Mouse (Mus musculus): ENCODE data around the gene Hsd17b6. TPM values are rescaled to one million over a fixed set of nuclear protein-coding genes. Genes with fewer than 3 reads are reported as not detected.

Hsd17b6 gene
- polyA plus RNA-seq, 1 experiment from 2014 or later = not detected

Other genes starting within 250 kb of the Hsd17b6 start
- gene Rdh1, start 247.9 kb downstream of the Hsd17b6 start, polyA plus RNA-seq (2014; fragmentation: Nextera tagmentation; extraction: Ambion mirVana) = 0.05 TPM in 1 of 2 replicates, not detected in the other
- gene Rdh16f1, start 247.8 kb downstream of the Hsd17b6 start, polyA plus RNA-seq (2014; fragmentation: Nextera tagmentation; extraction: Ambion mirVana) = not detected in 2 replicates
- 0.08 and 0.12 TPM in 2 replicates for gene Rdh9, start 231.2 kb downstream of the Hsd17b6 start, polyA plus RNA-seq (2014; fragmentation: Nextera tagmentation; extraction: Ambion mirVana)
- gene Rdh16, start 206.5 kb downstream of the Hsd17b6 start, polyA plus RNA-seq (2014; fragmentation: Nextera tagmentation; extraction: Ambion mirVana) = 0.06 TPM in 1 of 2 replicates, not detected in the other
- gene Rdh19, start 157.7 kb downstream of the Hsd17b6 start, polyA plus RNA-seq (2014; fragmentation: Nextera tagmentation; extraction: Ambion mirVana) = not detected in 2 replicates
- not detected in 2 replicates for gene Rdh16f2, start 141.1 kb downstream of the Hsd17b6 start, polyA plus RNA-seq (2014; fragmentation: Nextera tagmentation; extraction: Ambion mirVana)
- not detected in 2 replicates for gene Rdh7, start 118.8 kb downstream of the Hsd17b6 start, polyA plus RNA-seq (2014; fragmentation: Nextera tagmentation; extraction: Ambion mirVana)
- gene Sdr9c7, start 109.1 kb downstream of the Hsd17b6 start, polyA plus RNA-seq (2014; fragmentation: Nextera tagmentation; extraction: Ambion mirVana) = not detected in 2 replicates
- gene Prim1, start 7.6 kb upstream of the Hsd17b6 start, polyA plus RNA-seq (2014; fragmentation: Nextera tagmentation; extraction: Ambion mirVana) = 66.3 and 71.6 TPM in 2 replicates
- gene Naca, start 28.0 kb upstream of the Hsd17b6 start, polyA plus RNA-seq (2014; fragmentation: Nextera tagmentation; extraction: Ambion mirVana) = 731 and 771 TPM in 2 replicates
- 426 and 447 TPM in 2 replicates for gene Ptges3, start 51.3 kb upstream of the Hsd17b6 start, polyA plus RNA-seq (2014; fragmentation: Nextera tagmentation; extraction: Ambion mirVana)
- gene Atp5b, start 75.7 kb upstream of the Hsd17b6 start, polyA plus RNA-seq (2014; fragmentation: Nextera tagmentation; extraction: Ambion mirVana) = 2,318 and 2,350 TPM in 2 replicates
- 13.6 and 16.7 TPM in 2 replicates for gene Baz2a, start 84.0 kb upstream of the Hsd17b6 start, polyA plus RNA-seq (2014; fragmentation: Nextera tagmentation; extraction: Ambion mirVana)
- 7.4 and 9.6 TPM in 2 replicates for gene Rbms2, start 172.7 kb upstream of the Hsd17b6 start, polyA plus RNA-seq (2014; fragmentation: Nextera tagmentation; extraction: Ambion mirVana)
- 0.32 and 0.95 TPM in 2 replicates for gene Gls2, start 186.8 kb upstream of the Hsd17b6 start, polyA plus RNA-seq (2014; fragmentation: Nextera tagmentation; extraction: Ambion mirVana)
- gene Spryd4, start 204.2 kb upstream of the Hsd17b6 start, polyA plus RNA-seq (2014; fragmentation: Nextera tagmentation; extraction: Ambion mirVana) = 22.8 and 23.8 TPM in 2 replicates
- gene Mip, start 218.2 kb upstream of the Hsd17b6 start, polyA plus RNA-seq (2014; fragmentation: Nextera tagmentation; extraction: Ambion mirVana) = 0.19 and 0.22 TPM in 2 replicates
- 27.2 and 28.3 TPM in 2 replicates for gene Timeless, start 224.5 kb upstream of the Hsd17b6 start, polyA plus RNA-seq (2014; fragmentation: Nextera tagmentation; extraction: Ambion mirVana)
- gene Apon, start 246.5 kb upstream of the Hsd17b6 start, polyA plus RNA-seq (2014; fragmentation: Nextera tagmentation; extraction: Ambion mirVana) = 0.30 TPM in 1 of 2 replicates, not detected in the other